Mouse (Mus musculus) megakaryocyte-erythroid progenitor cell, adult 5-6 weeks (primary cell): ENCODE data around the gene Otop3. TPM values are rescaled to one million over a fixed set of nuclear protein-coding genes. Genes with fewer than 3 reads are reported as not detected.
"Not testable (repeated sequence)": the region's sequence is repeated elsewhere in the genome, so short reads cannot be mapped to it uniquely, and the experiment has no call there.

Experiments
- ATAC-seq: replicated peaks from 2 replicates; pipeline ENCODE4 v1.8.0; 2016; ENCODE audit warnings: mild to moderate bottlenecking, inconsistent platforms; ENCODE audit not compliant: severe bottlenecking, poor library complexity, low FRiP score, low TSS enrichment
- total RNA-seq, 2 experiments: library from RNA; stranded (forward) in 1 of 2; stranded (reverse) in 1 of 2; fragments of 200-1000, 215-1000 nt in 1 of 2; fragments of >200 nt in 1 of 2; fragmentation: Nextera tagmentation in 1 of 2; gene quantifications; 2 replicates each; pipeline ENCODE4 v1.2.3; 2014 to 2017

The Otop3 gene
- total RNA-seq, 2 experiments from 2014 or later, result not detected

GRCm38 (mm10) chr11:115382891-115383290 is 48.4 kb downstream of the Otop3 start:
- ATAC-seq, result no peak

- no peak for ATAC-seq
Observed at GRCm38 (mm10) chr11:115383701-115384474, 49.4 kb downstream of the Otop3 start.

- ATAC-seq, result no peak
Observed at GRCm38 (mm10) chr11:115384587-115384986, 50.1 kb downstream of the Otop3 start.

GRCm38 (mm10) chr11:115386859-115387258 is 52.3 kb downstream of the Otop3 start:
- not testable (repeated sequence) for ATAC-seq

- ATAC-seq, result no peak
Observed at GRCm38 (mm10) chr11:115391358-115391757, 56.8 kb downstream of the Otop3 start.

GRCm38 (mm10) chr11:115393721-115394325 is 59.3 kb downstream of the Otop3 start:
- ATAC-seq, result 0 out of 2 replicates have a peak, but pooled peaks have one; percentile 17

Other genes starting within 250 kb of the Otop3 start
- 24.4 and 34.3 TPM in 2 replicates for gene Rab37, start 243.3 kb upstream of the Otop3 start, total RNA-seq (2014; fragmentation: Nextera tagmentation)
- gene Rab37, start 243.3 kb upstream of the Otop3 start, total RNA-seq (2017), result 23.5 and 74.4 TPM in 2 replicates
- gene Cd300lf, start 200.7 kb upstream of the Otop3 start, total RNA-seq (2014; fragmentation: Nextera tagmentation), result 2.1 TPM in 1 of 2 replicates, not detected in the other
- gene Cd300lf, start 200.7 kb upstream of the Otop3 start, total RNA-seq (2017), result 1.0 and 3.4 TPM in 2 replicates
- 20.4 and 22.2 TPM in 2 replicates for gene Slc9a3r1, start 171.4 kb upstream of the Otop3 start, total RNA-seq (2014; fragmentation: Nextera tagmentation)
- 25.9 and 28.3 TPM in 2 replicates for gene Slc9a3r1, start 171.4 kb upstream of the Otop3 start, total RNA-seq (2017)
- 5.0 and 10.1 TPM in 2 replicates for gene Tmem104, start 147.2 kb upstream of the Otop3 start, total RNA-seq (2014; fragmentation: Nextera tagmentation)
- gene Tmem104, start 147.2 kb upstream of the Otop3 start, total RNA-seq (2017), result 1.8 and 7.9 TPM in 2 replicates
- 15.0 and 24.9 TPM in 2 replicates for gene Nat9, start 146.9 kb upstream of the Otop3 start, total RNA-seq (2014; fragmentation: Nextera tagmentation)
- gene Nat9, start 146.9 kb upstream of the Otop3 start, total RNA-seq (2017), result 19.4 and 51.5 TPM in 2 replicates
- gene Grin2c, start 67.5 kb upstream of the Otop3 start, total RNA-seq (2014; fragmentation: Nextera tagmentation), result not detected in 2 replicates
- not detected in 2 replicates for gene Grin2c, start 67.5 kb upstream of the Otop3 start, total RNA-seq (2017)
- 17.0 and 18.6 TPM in 2 replicates for gene Fdxr, start 57.7 kb upstream of the Otop3 start, total RNA-seq (2014; fragmentation: Nextera tagmentation)
- 5.9 and 20.8 TPM in 2 replicates for gene Fdxr, start 57.7 kb upstream of the Otop3 start, total RNA-seq (2017)
- 0.17 TPM in 1 of 2 replicates, not detected in the other for gene Fads6, start 37.1 kb upstream of the Otop3 start, total RNA-seq (2014; fragmentation: Nextera tagmentation)
- gene Fads6, start 37.1 kb upstream of the Otop3 start, total RNA-seq (2017), result 0.38 TPM in 1 of 2 replicates, not detected in the other
- gene Otop2, start 27.6 kb upstream of the Otop3 start, total RNA-seq (2014; fragmentation: Nextera tagmentation), result not detected in 2 replicates
- not detected in 2 replicates for gene Otop2, start 27.6 kb upstream of the Otop3 start, total RNA-seq (2017)
- gene Ush1g, start 12.7 kb upstream of the Otop3 start, total RNA-seq (2014; fragmentation: Nextera tagmentation), result not detected in 2 replicates
- not detected in 2 replicates for gene Ush1g, start 12.7 kb upstream of the Otop3 start, total RNA-seq (2017)
- gene Hid1, start 33.0 kb downstream of the Otop3 start, total RNA-seq (2014; fragmentation: Nextera tagmentation), result 0.17 TPM in 1 of 2 replicates, not detected in the other
- not detected in 2 replicates for gene Hid1, start 33.0 kb downstream of the Otop3 start, total RNA-seq (2017)
- not detected in 2 replicates for gene Cdr2l, start 47.2 kb downstream of the Otop3 start, total RNA-seq (2014; fragmentation: Nextera tagmentation)
- 0.38 TPM in 1 of 2 replicates, not detected in the other for gene Cdr2l, start 47.2 kb downstream of the Otop3 start, total RNA-seq (2017)
- gene Mrpl58, start 69.0 kb downstream of the Otop3 start, total RNA-seq (2014; fragmentation: Nextera tagmentation), result 81.8 and 92.4 TPM in 2 replicates
- 56.9 and 64.4 TPM in 2 replicates for gene Mrpl58, start 69.0 kb downstream of the Otop3 start, total RNA-seq (2017)
- gene Atp5h, start 85.2 kb downstream of the Otop3 start, total RNA-seq (2014; fragmentation: Nextera tagmentation), result 864 and 908 TPM in 2 replicates
- gene Atp5h, start 85.2 kb downstream of the Otop3 start, total RNA-seq (2017), result 793 and 990 TPM in 2 replicates
- gene Kctd2, start 85.4 kb downstream of the Otop3 start, total RNA-seq (2014; fragmentation: Nextera tagmentation), result 17.4 and 18.4 TPM in 2 replicates
- 10.9 and 13.0 TPM in 2 replicates for gene Kctd2, start 85.4 kb downstream of the Otop3 start, total RNA-seq (2017)
- gene Trim80, start 105.8 kb downstream of the Otop3 start, total RNA-seq (2014; fragmentation: Nextera tagmentation), result not detected in 2 replicates
- gene Trim80, start 105.8 kb downstream of the Otop3 start, total RNA-seq (2017), result not detected in 2 replicates
- not detected in 2 replicates for gene Slc16a5, start 127.7 kb downstream of the Otop3 start, total RNA-seq (2014; fragmentation: Nextera tagmentation)
- gene Slc16a5, start 127.7 kb downstream of the Otop3 start, total RNA-seq (2017), result not detected in 2 replicates
- 4.2 and 10.1 TPM in 2 replicates for gene Armc7, start 140.9 kb downstream of the Otop3 start, total RNA-seq (2014; fragmentation: Nextera tagmentation)
- 8.3 and 8.7 TPM in 2 replicates for gene Armc7, start 140.9 kb downstream of the Otop3 start, total RNA-seq (2017)
- 81.6 and 117 TPM in 2 replicates for gene Nt5c, start 157.1 kb downstream of the Otop3 start, total RNA-seq (2014; fragmentation: Nextera tagmentation)
- gene Nt5c, start 157.1 kb downstream of the Otop3 start, total RNA-seq (2017), result 79.8 and 101 TPM in 2 replicates
- 167 and 191 TPM in 2 replicates for gene Jpt1, start 179.7 kb downstream of the Otop3 start, total RNA-seq (2014; fragmentation: Nextera tagmentation)
- gene Jpt1, start 179.7 kb downstream of the Otop3 start, total RNA-seq (2017), result 122 and 142 TPM in 2 replicates
- 541 and 596 TPM in 2 replicates for gene Sumo2, start 201.5 kb downstream of the Otop3 start, total RNA-seq (2014; fragmentation: Nextera tagmentation)
- 518 and 674 TPM in 2 replicates for gene Sumo2, start 201.5 kb downstream of the Otop3 start, total RNA-seq (2017)
- 256 and 306 TPM in 2 replicates for gene Nup85, start 229.7 kb downstream of the Otop3 start, total RNA-seq (2014; fragmentation: Nextera tagmentation)
- gene Nup85, start 229.7 kb downstream of the Otop3 start, total RNA-seq (2017), result 179 and 228 TPM in 2 replicates